Mouse (Mus musculus): ENCODE results near the gene Myoc.

Myoc gene

GRCm38 (mm10) chr1:162648416-162648815, 9.5 kb downstream of the Myoc start:
- DNase-seq (ENCODE audit: low read depth, low spot score): no peak

DNA sequence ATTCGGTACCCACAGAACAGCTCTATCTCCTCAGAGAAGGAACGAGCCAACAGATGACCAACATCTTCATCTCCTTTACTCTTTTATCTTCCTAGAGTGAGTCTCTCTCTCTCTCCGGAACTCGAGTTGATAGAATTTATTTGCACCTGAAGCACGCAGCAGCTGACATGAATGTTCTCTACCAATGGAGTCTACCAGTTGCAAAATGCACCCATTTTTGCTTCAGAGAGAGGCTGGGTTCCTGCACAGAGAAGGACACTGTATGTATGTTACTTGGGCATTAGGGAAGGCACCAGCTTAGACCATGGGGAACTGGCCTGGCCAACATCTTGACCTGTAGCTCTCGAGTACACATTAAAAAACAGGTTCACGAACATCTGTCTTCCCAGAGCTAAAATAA, 19.2 kb downstream of the Myoc start, which contains the start of gene Myocos:
Gene Myocos (minus strand): TSS at position 101 of the 400 bp plus-strand sequence.
- no peak for DNase-seq (ENCODE audit: low read depth, low spot score)

- DNase-seq (ENCODE audit: low read depth, low spot score): no peak
Measured at GRCm38 (mm10) chr1:162660276-162660860, 21.4 kb downstream of the Myoc start.

GRCm38 (mm10) chr1:162664826-162665475, 26.0 kb downstream of the Myoc start:
- DNase-seq (ENCODE audit: low read depth, low spot score): peak; percentile 69

GRCm38 (mm10) chr1:162665486-162666174, 26.7 kb downstream of the Myoc start:
- no peak for DNase-seq (ENCODE audit: low read depth, low spot score)

DNA sequence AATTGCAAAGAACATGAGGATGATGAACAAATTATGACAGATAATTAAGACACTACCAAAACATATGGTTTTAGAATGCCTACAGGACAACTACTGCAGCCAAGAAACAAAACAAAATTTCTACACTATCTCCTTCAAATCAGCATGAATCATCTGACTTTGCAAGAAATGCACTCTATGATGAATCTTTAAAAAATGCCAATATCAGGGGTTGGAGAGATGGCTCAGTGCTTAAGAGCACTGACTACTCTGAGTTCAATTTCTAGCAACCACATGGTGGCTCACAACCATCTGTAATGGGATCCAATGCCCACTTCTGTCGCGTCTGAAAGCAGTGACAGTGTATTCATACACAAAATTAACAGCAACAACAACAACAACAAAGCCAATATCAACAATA, 54.8 kb downstream of the Myoc start:
- DNase-seq (ENCODE audit: low read depth, low spot score): no peak

GRCm38 (mm10) chr1:162697866-162698265, 58.9 kb downstream of the Myoc start:
- no peak for DNase-seq (ENCODE audit: low read depth, low spot score)
